In the genomic region with DNA sequence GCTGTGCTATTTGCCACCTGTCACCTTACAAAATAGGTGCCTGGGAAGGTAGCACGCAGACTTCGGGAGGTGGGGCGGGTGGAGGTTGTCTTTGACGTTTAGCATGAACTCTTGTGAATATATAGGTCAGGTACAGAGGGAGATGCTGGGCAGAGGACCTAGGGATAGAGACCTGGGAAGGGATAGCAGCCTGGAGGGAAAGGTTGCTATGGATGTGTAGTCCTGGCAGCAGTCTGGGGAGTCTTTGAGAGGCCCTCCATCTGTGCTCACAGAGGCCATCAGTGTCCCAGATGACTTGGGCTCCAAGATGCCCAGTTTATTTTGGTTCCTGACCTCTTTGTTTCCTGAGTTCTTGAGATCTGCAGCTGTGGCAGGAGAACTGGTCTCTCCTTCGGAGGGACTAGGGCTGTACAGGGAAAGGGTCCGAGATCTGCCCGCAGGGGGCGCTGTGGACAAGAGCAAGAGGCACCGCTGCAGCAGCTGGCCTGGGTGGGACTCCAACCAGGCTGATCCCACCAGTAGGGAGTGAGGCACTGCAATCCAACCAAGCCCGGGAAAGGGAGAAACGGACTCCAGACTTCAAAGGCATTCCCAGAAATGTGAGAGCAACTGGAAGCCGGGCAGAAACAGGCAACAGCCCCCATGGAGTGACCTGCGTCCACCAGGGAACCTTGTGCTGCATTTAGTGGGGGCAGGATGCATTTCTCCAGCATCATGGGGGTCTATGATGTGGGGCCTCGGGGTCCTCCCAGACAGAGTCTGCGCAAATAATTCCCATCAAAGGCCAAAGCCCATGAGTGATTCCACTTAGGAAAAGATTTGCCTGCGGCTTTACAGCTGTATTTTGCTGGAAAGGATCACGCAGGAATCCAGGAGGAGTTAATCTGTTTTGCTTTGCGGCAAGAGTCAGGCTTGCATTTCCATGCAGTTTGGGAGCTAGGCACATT, we compare ENCODE assay signal across 7 mouse cellular contexts.
A peak's percentile ranks its signal among the peaks of the same experiment; 100 is the strongest.
DNase-seq lines count a peak whose midpoint lies in the region; ATAC-seq and TF ChIP-seq lines count a peak whose summit lies in the region.

No protein-coding gene starts in this region.

- no peak for TF ChIP-seq POLR2A in cortical plate, adult 2 months (IDR thresholded peaks at IDR 0.05; ENCODE audit: extremely low read depth, insufficient read depth, low read length)

- no peak overlapping the region for H3K4me3 ChIP-seq in cortical plate, adult 2 months (ENCODE audit: insufficient read depth, low read length)
- no peak overlapping the region for H3K4me3 ChIP-seq in limb, embryonic 13.5 days

- peak; percentile 68 for DNase-seq in adrenal gland, adult 2 months
- peak; percentile 77 to 80 for DNase-seq in gastrocnemius, postnatal 36 days
- DNase-seq in kidney, adult 9 months = peak; percentile 53
- DNase-seq in natural killer cell, adult 2 months (ENCODE audit: low spot score in 2 of 2) = peak; percentile 56 to 74
- DNase-seq in splenic B cell, adult 2 months (ENCODE audit: low read depth, low spot score) = peak; percentile 77

- 16% methylated on average over 18 of the region's 18 CpGs for WGBS in limb, embryonic 13.5 days

- H3K4me2 ChIP-seq in limb, embryonic 13.5 days (replicated peaks) = peak overlapping the region; percentile 46

- peak; percentile 98 for ATAC-seq in limb, embryonic 13.5 days (ENCODE audit: low FRiP score, low read depth)

- peaks cover 20% of the 10 kb centered on the region for H3K27me3 ChIP-seq in limb, embryonic 13.5 days
- no peaks in the 10 kb centered on the region for H3K27me3 ChIP-seq in splenic B cell, adult 2 months (ENCODE audit: control insufficient read depth, insufficient read depth, low read length, poor library complexity, severe bottlenecking)

- no peak overlapping the region for H3K9ac ChIP-seq in limb, embryonic 13.5 days

- no peak overlapping the region for H3K27ac ChIP-seq in cortical plate, adult 2 months (ENCODE audit: insufficient read depth, low read length)
- H3K27ac ChIP-seq in limb, embryonic 13.5 days = peak overlapping the region; percentile 49; the same call in 1 of the 2 replicates

- H3K36me3 ChIP-seq in limb, embryonic 13.5 days = no peaks in the 10 kb centered on the region
- H3K36me3 ChIP-seq in splenic B cell, adult 2 months (ENCODE audit: control insufficient read depth, insufficient read depth, low read length, poor library complexity, severe bottlenecking) = no peaks in the 10 kb centered on the region

- peak; percentile 52 for TF ChIP-seq CTCF in cortical plate, adult 2 months (IDR thresholded peaks at IDR 0.05; ENCODE audit: extremely low read depth, insufficient read depth, low read length)

- H3K9me3 ChIP-seq in limb, embryonic 13.5 days = peaks cover 6% of the 10 kb centered on the region; the same call in 1 of the 2 replicates

- H3K4me1 ChIP-seq in cortical plate, adult 2 months (ENCODE audit: control insufficient read depth, insufficient read depth, low read length) = no peaks in the 10 kb centered on the region
- peaks cover 20% of the 10 kb centered on the region for H3K4me1 ChIP-seq in limb, embryonic 13.5 days

- intact Hi-C loops in gastrocnemius, postnatal 36 days (cut with DNase I) = no loop called here
